Mouse (Mus musculus): Measurements from ENCODE around the gene Tmem74b. TPM values are rescaled to one million over a fixed set of nuclear protein-coding genes. Genes with fewer than 3 reads are reported as not detected.

The Tmem74b gene
- 1.4 and 1.6 TPM in 2 replicates for polyA plus RNA-seq (2015; fragmentation: Nextera tagmentation; extraction: Ambion mirVana)

- Histone ChIP-seq H3K36me3 (no peaks in the 10 kb centered on the region), H3K4me2 (peak within 1 kb of the TSS; percentile 99), H3K4me3 (replicated peaks) (peak within 1 kb of the TSS; percentile 58), H3K9ac (peak within 1 kb of the TSS; percentile 41), H3K4me1 (peaks cover 11% of the 10 kb centered on the region), H3K27me3 (replicated peaks) (peaks cover 39% of the 10 kb centered on the region), H3K27ac (no peak within 1 kb of the TSS), H3K9me3 (no peaks in the 10 kb centered on the region)
- WGBS: 7% methylated on average over 25 of the region's 25 CpGs
- no peak for ATAC-seq (ENCODE audit: insufficient read depth, low FRiP score, low read depth)
These were observed at the start of gene Tmem74b for GRCm38 (mm10) chr2:151701231-151702145. TSS of gene Tmem74b (plus strand) at chr2:151702008.

- H3K9ac ChIP-seq: no peak overlapping the region
- no peak overlapping the region for H3K27ac ChIP-seq
- no peak for ATAC-seq (ENCODE audit: insufficient read depth, low FRiP score, low read depth)
- no peaks in the 10 kb centered on the region for H3K9me3 ChIP-seq
- no peaks in the 10 kb centered on the region for H3K36me3 ChIP-seq
- H3K4me3 ChIP-seq (replicated peaks): no peak overlapping the region
- H3K4me1 ChIP-seq: no peaks in the 10 kb centered on the region
- H3K4me2 ChIP-seq: no peak overlapping the region
- 64% methylated on average over 1 of the region's 1 CpGs for WGBS
- no peaks in the 10 kb centered on the region for H3K27me3 ChIP-seq (replicated peaks)
These were observed 49.8 kb upstream of the Tmem74b start for GRCm38 (mm10) chr2:151652053-151652452.

- H3K36me3 ChIP-seq: no peaks in the 10 kb centered on the region
- H3K9me3 ChIP-seq: no peaks in the 10 kb centered on the region
- 0 out of 2 replicates have a peak, but pooled peaks cover 3% of the 10 kb centered on the region for H3K27me3 ChIP-seq (replicated peaks)
- 72% methylated on average over 3 of the region's 3 CpGs for whole genome bisulfite sequencing
- H3K4me1 ChIP-seq: 0 out of 2 replicates have a peak, but pooled peaks cover 5% of the 10 kb centered on the region
- no peak for ATAC-seq (ENCODE audit: insufficient read depth, low FRiP score, low read depth)
- no peak within 1 kb of the TSS for H3K9ac ChIP-seq
- H3K4me3 ChIP-seq (replicated peaks): no peak within 1 kb of the TSS
- H3K4me2 ChIP-seq: no peak within 1 kb of the TSS
- no peak within 1 kb of the TSS for H3K27ac ChIP-seq
These were observed 33.4 kb upstream of the Tmem74b start, which contains the start of gene Rad21l for GRCm38 (mm10) chr2:151668433-151668832. TSS of gene Rad21l (minus strand) at chr2:151668533.

- ATAC-seq (ENCODE audit: insufficient read depth, low FRiP score, low read depth): peak; percentile 43; the same call in 1 of the 2 replicates
- Histone ChIP-seq H3K27ac (no peak overlapping the region), H3K4me3 (replicated peaks) (no peak overlapping the region), H3K9me3 (no peaks in the 10 kb centered on the region), H3K9ac (no peak overlapping the region), H3K36me3 (no peaks in the 10 kb centered on the region), H3K4me1 (0 out of 2 replicates have a peak, but pooled peaks cover 5% of the 10 kb centered on the region), H3K4me2 (peak overlapping the region; percentile 17; the same call in 1 of the 2 replicates), H3K27me3 (replicated peaks) (0 out of 2 replicates have a peak, but pooled peaks cover 3% of the 10 kb centered on the region)
- 35% methylated on average over 48 of the region's 48 CpGs for WGBS
These were observed 31.5 kb upstream of the Tmem74b start for GRCm38 (mm10) chr2:151670026-151670967.

GRCm38 (mm10) chr2:151670968-151671329 is 30.9 kb upstream of the Tmem74b start:
- no peak overlapping the region for H3K4me2 ChIP-seq
- no peak for ATAC-seq (ENCODE audit: insufficient read depth, low FRiP score, low read depth)
- no peak overlapping the region for H3K27ac ChIP-seq
- WGBS: 48% methylated on average over 1 of the region's 1 CpGs
- no peak overlapping the region for H3K4me3 ChIP-seq (replicated peaks)
- 0 out of 2 replicates have a peak, but pooled peaks cover 5% of the 10 kb centered on the region for H3K4me1 ChIP-seq
- H3K9ac ChIP-seq: no peak overlapping the region
- H3K27me3 ChIP-seq (replicated peaks): 0 out of 2 replicates have a peak, but pooled peaks cover 3% of the 10 kb centered on the region
- no peaks in the 10 kb centered on the region for H3K36me3 ChIP-seq
- no peaks in the 10 kb centered on the region for H3K9me3 ChIP-seq

- H3K9me3 ChIP-seq: no peaks in the 10 kb centered on the region
- no peaks in the 10 kb centered on the region for H3K36me3 ChIP-seq
- no peak overlapping the region for H3K4me3 ChIP-seq (replicated peaks)
These were observed 25.6 kb upstream of the Tmem74b start for GRCm38 (mm10) chr2:151676234-151676633.

GRCm38 (mm10) chr2:151682357-151682756 is 19.5 kb upstream of the Tmem74b start:
- WGBS: 59% methylated on average over 3 of the region's 3 CpGs

More at GRCm38 (mm10) chr2:151676234-151676633, 25.6 kb upstream of the Tmem74b start:
- 59% methylated on average over 2 of the region's 2 CpGs for WGBS
- Histone ChIP-seq H3K9ac (no peak overlapping the region), H3K27me3 (replicated peaks) (no peaks in the 10 kb centered on the region), H3K4me2 (no peak overlapping the region), H3K27ac (no peak overlapping the region), H3K4me1 (no peaks in the 10 kb centered on the region)
- no peak for ATAC-seq (ENCODE audit: insufficient read depth, low FRiP score, low read depth)

GRCm38 (mm10) chr2:151682976-151683375 is 18.8 kb upstream of the Tmem74b start:
- 80% methylated on average over 4 of the region's 4 CpGs for WGBS
- H3K4me3 ChIP-seq (replicated peaks): no peak overlapping the region

More at GRCm38 (mm10) chr2:151682357-151682756, 19.5 kb upstream of the Tmem74b start:
- no peak overlapping the region for H3K4me2 ChIP-seq
- no peaks in the 10 kb centered on the region for H3K36me3 ChIP-seq
- H3K27me3 ChIP-seq (replicated peaks): no peaks in the 10 kb centered on the region
- no peak for ATAC-seq (ENCODE audit: insufficient read depth, low FRiP score, low read depth)
- H3K4me3 ChIP-seq (replicated peaks): no peak overlapping the region
- H3K9me3 ChIP-seq: no peaks in the 10 kb centered on the region
- H3K4me1 ChIP-seq: no peaks in the 10 kb centered on the region
- no peak overlapping the region for H3K27ac ChIP-seq
- no peak overlapping the region for H3K9ac ChIP-seq

GRCm38 (mm10) chr2:151702146-151702850 is 490 bp downstream of the Tmem74b start:
- 1% methylated on average over 56 of the region's 97 CpGs for WGBS
- Histone ChIP-seq H3K27me3 (replicated peaks) (peaks cover 39% of the 10 kb centered on the region), H3K36me3 (no peaks in the 10 kb centered on the region), H3K4me3 (replicated peaks) (peak overlapping the region; percentile 58), H3K9me3 (no peaks in the 10 kb centered on the region), H3K4me1 (peaks cover 11% of the 10 kb centered on the region), H3K27ac (no peak overlapping the region), H3K4me2 (peak overlapping the region; percentile 99), H3K9ac (peak overlapping the region; percentile 41)
- ATAC-seq (ENCODE audit: insufficient read depth, low FRiP score, low read depth): peak; percentile 83

More at GRCm38 (mm10) chr2:151682976-151683375, 18.8 kb upstream of the Tmem74b start:
- no peaks in the 10 kb centered on the region for H3K36me3 ChIP-seq
- H3K9me3 ChIP-seq: no peaks in the 10 kb centered on the region
- no peak overlapping the region for H3K9ac ChIP-seq
- H3K4me2 ChIP-seq: no peak overlapping the region
- no peaks in the 10 kb centered on the region for H3K27me3 ChIP-seq (replicated peaks)
- ATAC-seq (ENCODE audit: insufficient read depth, low FRiP score, low read depth): no peak
- no peak overlapping the region for H3K27ac ChIP-seq
- no peaks in the 10 kb centered on the region for H3K4me1 ChIP-seq

- peak; percentile 17; the same call in 1 of the 2 replicates for ATAC-seq (ENCODE audit: insufficient read depth, low FRiP score, low read depth)
- Histone ChIP-seq H3K27me3 (replicated peaks) (peaks cover 39% of the 10 kb centered on the region), H3K9me3 (no peaks in the 10 kb centered on the region), H3K4me1 (peaks cover 11% of the 10 kb centered on the region), H3K4me3 (replicated peaks) (peak overlapping the region; percentile 58), H3K4me2 (peak overlapping the region; percentile 99), H3K27ac (no peak overlapping the region), H3K9ac (no peak overlapping the region), H3K36me3 (no peaks in the 10 kb centered on the region)
- 2% methylated on average over 17 of the region's 17 CpGs for WGBS
These were observed 1.0 kb downstream of the Tmem74b start for GRCm38 (mm10) chr2:151702851-151703190.

- Histone ChIP-seq H3K36me3 (peaks cover 6% of the 10 kb centered on the region), H3K4me3 (replicated peaks) (no peak overlapping the region), H3K27me3 (replicated peaks) (no peaks in the 10 kb centered on the region), H3K27ac (no peak overlapping the region), H3K9me3 (no peaks in the 10 kb centered on the region), H3K4me2 (no peak overlapping the region), H3K9ac (no peak overlapping the region), H3K4me1 (no peaks in the 10 kb centered on the region)
- WGBS: 29% methylated on average over 3 of the region's 3 CpGs
- no peak for ATAC-seq (ENCODE audit: insufficient read depth, low FRiP score, low read depth)
These were observed 10.8 kb downstream of the Tmem74b start for GRCm38 (mm10) chr2:151712647-151713046.

Measured in stomach, embryonic 15.5 days (tissue).